Mouse (Mus musculus): ENCODE results near the gene Rasl12.

DNA sequence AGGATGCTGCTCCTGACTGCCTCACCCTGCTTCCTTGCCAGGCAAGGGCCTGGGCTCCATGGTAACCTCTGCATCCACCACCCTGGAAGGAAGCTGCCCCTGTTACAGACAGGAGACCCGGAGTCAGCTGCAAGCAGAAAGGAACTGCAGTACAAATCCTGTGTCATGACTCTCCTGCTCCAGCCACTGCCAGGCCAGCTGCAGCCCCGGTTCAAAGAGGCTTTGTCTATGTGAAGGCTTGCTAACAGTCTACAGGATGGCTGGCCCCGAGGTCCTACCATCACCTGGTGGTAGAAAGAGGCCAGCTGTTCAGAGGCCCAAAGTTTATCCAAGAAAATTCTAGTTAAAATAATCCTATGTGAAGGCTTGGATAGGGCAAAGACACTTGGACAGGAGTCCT, 13.0 kb downstream of the Rasl12 start:
- TF ChIP-seq USF1 (IDR thresholded peaks at IDR 0.05; ENCODE audit: low read depth) (no peak), MYOG (IDR thresholded peaks at IDR 0.05; ENCODE audit: control insufficient read depth in 1 of 3, insufficient read depth in 1 of 3, insufficient read length in 2 of 3, low read depth in 2 of 3) (no peak), POLR2A (IDR thresholded peaks at IDR 0.05; ENCODE audit: insufficient read length, low read depth) (no peak), E2F4 (IDR thresholded peaks at IDR 0.05; ENCODE audit: insufficient read depth) (no peak), CEBPB (IDR thresholded peaks at IDR 0.05; ENCODE audit: insufficient read depth, poor library complexity, severe bottlenecking) (no peak), MAX (IDR thresholded peaks at IDR 0.05; ENCODE audit: low read depth) (no peak), REST (IDR thresholded peaks at IDR 0.05; ENCODE audit: insufficient read depth, insufficient read length) (no peak), TCF12 (IDR thresholded peaks at IDR 0.05; ENCODE audit: insufficient read depth, poor library complexity, severe bottlenecking) (no peak), POLR2AphosphoS2 (IDR thresholded peaks at IDR 0.05; ENCODE audit: insufficient read length, low read depth) (no peak), TCF3 (IDR thresholded peaks at IDR 0.05; ENCODE audit: insufficient read length, low read depth) (no peak), SRF (IDR thresholded peaks at IDR 0.05; ENCODE audit: control insufficient read depth, insufficient read length, low read depth) (no peak)
